Mouse (Mus musculus): ENCODE measurements around the gene Tuba3b.

- TF ChIP-seq CTCF (IDR thresholded peaks at IDR 0.05; ENCODE audit: low read depth, low read length): no peak
- no peak for TF ChIP-seq POLR2AphosphoS5 (IDR thresholded peaks at IDR 0.05; ENCODE audit: insufficient replicate concordance, low read depth, low read length)
These were observed 41.4 kb downstream of the Tuba3b start for GRCm38 (mm10) chr6:145656740-145657591.
